Mouse (Mus musculus): ENCODE measurements at regions not wholly inside any gene's neighbourhood (a gene's known extent, or its start where the extent isn't known, plus 50 kb on each side); places are given as distances from the start of the nearest gene placed in this dataset.
A peak's percentile ranks its signal among the peaks of the same experiment; 100 is the strongest.

GRCm38 (mm10) chr14:105397467-105397866, 139.1 kb downstream of the Ndfip2 start:
- peak; percentile 58 for DNase-seq (ENCODE audit: extremely low read depth)
- H3K27me3 ChIP-seq (replicated peaks) = no peaks in the 10 kb centered on the region
- no peaks in the 10 kb centered on the region for H3K79me2 ChIP-seq (replicated peaks; ENCODE audit: control insufficient read depth, extremely low read depth, insufficient read depth, poor library complexity, severe bottlenecking)
- H3K9me3 ChIP-seq (replicated peaks; ENCODE audit: low read length) = peaks cover 13% of the 10 kb centered on the region
- no peak overlapping the region for H3K9ac ChIP-seq (ENCODE audit: insufficient read depth, low read depth)
- in situ Hi-C loops (cut with MboI; ENCODE audit: low pct_ligation_motif_present, low pct_unique_long_range_greater_than_20kb, low sequenced_read_pairs) = no loop called here
- no peaks in the 10 kb centered on the region for H3K36me3 ChIP-seq (replicated peaks in 1 of 2; ENCODE audit: control insufficient read depth in 1 of 2, insufficient read depth in 1 of 2, low read length in 1 of 2)
- dilution Hi-C loops (cut with MboI; ENCODE audit: extremely low pct_ligation_motif_present, extremely low pct_unique_long_range_greater_than_20kb, low sequenced_read_pairs) = no loop called here
- TF ChIP-seq RAD21 (IDR thresholded peaks at IDR 0.05; ENCODE audit: low read depth, low read length) (peak; percentile 55), SMC3 (IDR thresholded peaks at IDR 0.05; ENCODE audit: low read depth, low read length) (peak; percentile 29; the same call in 1 of the 2 replicates), CTCF (conservative IDR thresholded peaks at IDR 0.05 in 1 of 2, IDR thresholded peaks at IDR 0.05 in 1 of 2; ENCODE audit: low read depth in 2 of 2, low read length in 2 of 2) (peak in 1 of 2 experiments; percentile 45; a peak in 2 of 4 replicates), ZNF384 (IDR thresholded peaks at IDR 0.05; ENCODE audit: low read depth, low read length) (no peak)
- H3K4me1 ChIP-seq (ENCODE audit: control insufficient read depth in 1 of 2, insufficient read depth in 2 of 2) = no peaks in the 10 kb centered on the region
- no peak overlapping the region for H3K27ac ChIP-seq (ENCODE audit: insufficient read depth, low read depth)
- no peak overlapping the region for H3K4me3 ChIP-seq (replicated peaks in 1 of 3; ENCODE audit: low read depth in 2 of 3, low read length in 2 of 3, poor library complexity in 1 of 3)
- no peak overlapping the region for H3K4me2 ChIP-seq (ENCODE audit: insufficient read depth, low read depth, poor library complexity, severe bottlenecking)

DNA sequence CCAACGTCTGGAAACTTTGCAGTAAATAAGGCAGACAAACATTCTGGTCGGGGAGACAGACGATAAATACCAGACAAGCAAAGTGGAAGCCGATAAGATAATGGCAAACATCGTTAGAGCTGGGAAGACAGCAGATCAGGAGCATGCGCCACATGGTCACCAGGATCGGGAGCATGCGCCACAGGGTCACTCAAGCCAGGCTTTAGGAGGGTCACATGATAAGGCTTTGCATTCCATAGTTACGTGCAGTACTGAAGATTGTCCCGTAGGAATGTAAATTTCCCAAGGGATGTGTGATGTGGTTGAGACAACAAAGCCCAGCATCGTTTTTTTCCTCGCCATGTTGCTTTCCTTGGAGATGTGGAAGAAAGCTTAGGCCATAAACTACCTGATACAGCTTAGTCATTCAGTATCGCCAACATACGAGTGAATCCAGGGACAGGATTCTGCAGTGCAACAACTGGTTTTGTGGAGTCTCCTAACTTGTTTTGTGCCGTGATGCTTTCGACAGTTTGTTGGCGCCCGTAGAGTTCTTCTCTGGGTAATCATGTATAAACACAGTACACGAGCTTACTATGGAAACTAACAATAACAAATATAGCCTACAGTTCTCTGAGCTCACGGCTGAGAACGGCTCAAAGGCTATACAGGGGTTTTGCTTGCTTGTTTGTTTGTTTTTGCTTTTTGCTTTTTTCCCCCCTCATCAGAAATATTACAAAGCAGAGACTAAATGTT, 133.9 kb downstream of the Ndfip2 start:
- H3K36me3 ChIP-seq (replicated peaks in 1 of 2; ENCODE audit: control insufficient read depth in 1 of 2, insufficient read depth in 1 of 2, low read length in 1 of 2) = no peaks in the 10 kb centered on the region
- no peak overlapping the region for H3K4me2 ChIP-seq (ENCODE audit: insufficient read depth, low read depth, poor library complexity, severe bottlenecking)
- no peaks in the 10 kb centered on the region for H3K4me1 ChIP-seq (ENCODE audit: control insufficient read depth in 1 of 2, insufficient read depth in 2 of 2)
- H3K9ac ChIP-seq (ENCODE audit: insufficient read depth, low read depth) = no peak overlapping the region
- no peak overlapping the region for H3K27ac ChIP-seq (ENCODE audit: insufficient read depth, low read depth)
- TF ChIP-seq TBP (conservative IDR thresholded peaks at IDR 0.05; ENCODE audit: low read depth, low read length) = no peak
- no peak for TF ChIP-seq GABPA (IDR thresholded peaks at IDR 0.05; ENCODE audit: insufficient replicate concordance, low read depth, low read length)
- TF ChIP-seq SIN3A (IDR thresholded peaks at IDR 0.05; ENCODE audit: low read length) = no peak
- no peak for TF ChIP-seq ZNF384 (IDR thresholded peaks at IDR 0.05; ENCODE audit: low read depth, low read length)
- TF ChIP-seq POLR2A (IDR thresholded peaks at IDR 0.05; ENCODE audit: low read depth, low read length) = no peak
- TF ChIP-seq ZMIZ1 (IDR thresholded peaks at IDR 0.05; ENCODE audit: low read depth, low read length) = no peak
- TF ChIP-seq ELF1 (IDR thresholded peaks at IDR 0.05; ENCODE audit: low read depth, low read length) = no peak
- no peak for TF ChIP-seq EP300 (IDR thresholded peaks at IDR 0.05; ENCODE audit: low read length)
- no peak for TF ChIP-seq JUND (conservative IDR thresholded peaks at IDR 0.05; ENCODE audit: low read depth, low read length)
- TF ChIP-seq RCOR1 (conservative IDR thresholded peaks at IDR 0.05; ENCODE audit: low read depth, low read length) = no peak
- TF ChIP-seq IRF4 (IDR thresholded peaks at IDR 0.05; ENCODE audit: low read depth, low read length) = no peak
- TF ChIP-seq PAX5 (IDR thresholded peaks at IDR 0.05; ENCODE audit: low read length) = no peak
- no peak for TF ChIP-seq CHD1 (IDR thresholded peaks at IDR 0.05; ENCODE audit: low read depth, low read length)
- TF ChIP-seq TCF12 (IDR thresholded peaks at IDR 0.05; ENCODE audit: low read depth, low read length) = no peak
- no peak for TF ChIP-seq CHD2 (IDR thresholded peaks at IDR 0.05; ENCODE audit: low read length)
- no peak for TF ChIP-seq ETS1 (conservative IDR thresholded peaks at IDR 0.05; ENCODE audit: low read depth, low read length)
- TF ChIP-seq MXI1 (IDR thresholded peaks at IDR 0.05; ENCODE audit: low read depth, low read length) = no peak
- in situ Hi-C loops (cut with MboI; ENCODE audit: low pct_ligation_motif_present, low pct_unique_long_range_greater_than_20kb, low sequenced_read_pairs) (no loop called here), dilution Hi-C loops (cut with MboI; ENCODE audit: extremely low pct_ligation_motif_present, extremely low pct_unique_long_range_greater_than_20kb, low sequenced_read_pairs) (no loop called here)
- H3K9me3 ChIP-seq (replicated peaks; ENCODE audit: low read length) = peaks cover 13% of the 10 kb centered on the region
- no peak overlapping the region for H3K4me3 ChIP-seq (replicated peaks in 1 of 3; ENCODE audit: low read depth in 2 of 3, low read length in 2 of 3, poor library complexity in 1 of 3)
- DNase-seq (ENCODE audit: extremely low read depth) = no peak
- H3K27me3 ChIP-seq (replicated peaks) = no peaks in the 10 kb centered on the region
- no peaks in the 10 kb centered on the region for H3K79me2 ChIP-seq (replicated peaks; ENCODE audit: control insufficient read depth, extremely low read depth, insufficient read depth, poor library complexity, severe bottlenecking)

Measured in CH12.LX (cell line).